Mouse (Mus musculus): ENCODE measurements around the gene Dnm3. TPM values are rescaled to one million over a fixed set of nuclear protein-coding genes. Genes with fewer than 3 reads are reported as not detected.
A peak's percentile ranks its signal among the peaks of the same experiment; 100 is the strongest.

The Dnm3 gene
- polyA plus RNA-seq, 1 experiment from 2014 or later: 4.4 TPM

DNA sequence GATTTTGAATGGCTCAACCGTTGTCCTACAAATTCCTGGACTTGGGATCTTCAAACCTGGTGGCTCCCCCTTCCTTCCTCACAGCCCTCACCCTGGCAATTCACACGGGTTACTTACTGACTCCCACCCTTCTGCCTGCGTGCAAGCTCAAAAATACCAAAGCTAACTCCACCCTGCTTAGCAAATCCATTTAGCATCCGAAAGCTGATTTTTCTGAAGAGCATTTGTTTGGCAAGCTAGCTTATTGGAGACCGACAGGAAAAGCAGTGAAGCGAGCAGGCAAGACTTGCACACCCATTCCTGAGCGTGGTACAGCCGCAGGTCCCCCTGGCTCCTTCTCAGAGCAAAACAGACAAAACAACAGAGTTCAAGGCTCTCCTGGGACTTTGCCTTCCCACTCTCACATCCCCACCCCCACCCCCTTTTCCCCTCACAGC is 469.2 kb downstream of the Dnm3 start:
- ATAC-seq: no peak
- Histone ChIP-seq H3K4me2 (replicated peaks) (no peak overlapping the region), H3K27ac (peak overlapping the region; percentile 56), H3K27me3 (replicated peaks) (no peaks in the 10 kb centered on the region), H3K9ac (no peak overlapping the region), H3K4me3 (replicated peaks) (no peak overlapping the region), H3K9me3 (no peaks in the 10 kb centered on the region), H3K36me3 (no peaks in the 10 kb centered on the region), H3K4me1 (replicated peaks) (peaks cover 16% of the 10 kb centered on the region)
- 33% methylated on average over 8 of the region's 8 CpGs for WGBS

DNA sequence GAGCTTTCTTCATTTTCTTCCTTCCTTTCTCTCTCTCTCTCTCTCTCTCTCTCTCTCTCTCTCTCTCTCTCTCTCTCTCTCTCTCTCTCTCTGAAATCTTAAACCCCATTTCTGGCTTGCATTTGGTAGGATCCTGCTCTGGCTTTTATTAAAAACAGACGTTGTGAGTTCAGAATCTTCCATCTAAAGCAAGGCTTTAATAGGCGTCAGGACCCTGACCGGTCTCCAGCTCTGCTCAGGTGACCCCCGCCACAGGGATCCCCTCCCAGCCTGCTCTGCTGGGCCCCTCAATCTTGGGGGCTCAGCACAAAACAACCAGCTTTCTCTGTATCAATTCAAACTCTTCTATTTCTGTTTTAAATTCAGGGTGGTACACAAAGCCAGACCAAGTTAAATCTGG is 469.6 kb downstream of the Dnm3 start:
- Histone ChIP-seq H3K4me2 (replicated peaks) (no peak overlapping the region), H3K4me1 (replicated peaks) (peaks cover 14% of the 10 kb centered on the region), H3K9ac (no peak overlapping the region), H3K27me3 (replicated peaks) (no peaks in the 10 kb centered on the region), H3K27ac (peak overlapping the region; percentile 56), H3K36me3 (no peaks in the 10 kb centered on the region), H3K4me3 (replicated peaks) (no peak overlapping the region), H3K9me3 (no peaks in the 10 kb centered on the region)
- WGBS: 54% methylated on average over 4 of the region's 4 CpGs
- ATAC-seq: no peak

DNA sequence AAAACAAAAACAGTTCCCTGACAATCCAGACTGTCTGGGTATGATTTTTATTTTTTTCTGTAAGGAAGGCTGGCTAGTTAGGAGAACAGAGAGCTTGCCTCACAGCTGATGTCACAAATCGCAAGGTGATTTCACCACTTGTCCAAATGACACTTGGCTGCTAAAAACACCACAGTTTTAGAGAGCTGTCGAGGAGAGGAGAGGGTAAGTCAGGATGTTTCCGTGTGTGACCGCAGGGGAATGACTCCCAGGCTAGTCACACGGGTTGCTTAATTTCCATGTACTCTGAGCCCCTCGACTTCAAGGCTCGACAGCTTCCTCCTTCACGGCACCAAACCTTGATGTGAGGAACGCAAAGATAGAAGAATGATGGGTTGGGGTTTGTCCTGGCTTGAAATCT is 471.7 kb downstream of the Dnm3 start:
- WGBS: 80% methylated on average over 9 of the region's 9 CpGs
- no peak overlapping the region for H3K27ac ChIP-seq

DNA sequence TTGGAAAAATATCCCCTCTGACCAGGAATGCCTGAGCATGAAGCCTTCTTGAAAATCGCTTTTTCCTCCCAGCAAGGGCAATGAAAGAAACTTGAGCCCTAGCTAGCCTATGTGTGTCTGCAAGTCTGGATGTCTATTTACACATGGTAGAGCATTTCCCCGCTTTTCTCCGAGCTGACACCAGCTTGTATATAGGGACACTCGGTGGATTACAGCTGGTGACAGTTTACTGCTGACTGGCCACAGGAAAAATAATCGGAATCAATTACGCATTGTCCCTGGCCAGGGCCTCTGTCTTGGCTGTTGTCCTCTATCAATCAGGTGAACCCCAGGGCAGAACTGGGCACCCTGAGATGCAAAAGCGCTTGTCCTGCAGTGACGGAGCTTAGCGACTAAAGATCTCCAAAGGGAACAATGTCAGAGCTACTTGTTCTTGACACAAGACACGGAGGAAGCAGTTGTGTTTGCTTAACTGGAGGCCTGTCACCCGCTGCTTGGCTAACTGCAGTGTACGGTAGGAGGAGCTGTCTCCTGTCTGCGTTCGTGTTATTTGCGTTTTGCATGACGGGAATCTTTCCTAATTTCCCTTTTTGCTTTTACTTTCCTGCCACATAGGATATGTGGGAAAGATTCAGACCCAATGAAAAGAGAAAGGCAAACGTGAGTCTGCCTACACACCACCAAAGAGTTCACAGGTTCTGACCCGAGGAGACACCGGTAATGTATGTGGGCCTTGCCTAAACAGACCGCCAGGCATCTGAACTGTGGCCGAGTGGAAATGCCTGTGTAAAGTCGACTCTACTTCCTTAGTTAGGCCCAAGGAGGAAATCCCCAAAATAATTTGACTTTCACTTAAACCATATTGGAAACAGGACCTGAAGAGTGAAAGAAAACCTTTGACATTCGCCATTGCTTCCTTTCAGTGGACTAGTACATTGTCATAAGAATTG is 472.7 kb downstream of the Dnm3 start:
- peaks cover 14% of the 10 kb centered on the region for H3K4me1 ChIP-seq (replicated peaks)

More for the DNA sequence above, 471.7 kb downstream of the Dnm3 start:
- Histone ChIP-seq H3K4me1 (replicated peaks) (peaks cover 14% of the 10 kb centered on the region), H3K9ac (no peak overlapping the region), H3K4me3 (replicated peaks) (no peak overlapping the region), H3K9me3 (no peaks in the 10 kb centered on the region), H3K27me3 (replicated peaks) (no peaks in the 10 kb centered on the region), H3K36me3 (no peaks in the 10 kb centered on the region), H3K4me2 (replicated peaks) (no peak overlapping the region)
- no peak for ATAC-seq

DNA sequence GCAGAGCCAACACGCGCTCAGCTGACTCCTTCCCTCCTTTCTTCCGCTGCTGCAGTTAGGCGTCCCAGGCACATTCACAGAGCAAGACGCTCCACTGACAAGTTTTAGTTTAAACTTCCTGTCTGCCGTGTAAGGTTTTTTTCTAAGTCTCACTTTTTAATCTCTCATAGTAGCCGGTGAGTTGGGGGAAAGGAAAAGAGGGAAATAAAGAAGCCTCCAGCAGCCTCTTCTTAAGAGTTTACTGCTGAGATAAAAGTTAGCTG is 473.4 kb downstream of the Dnm3 start:
- Histone ChIP-seq H3K27ac (peak overlapping the region; percentile 80), H3K9ac (no peak overlapping the region), H3K4me2 (replicated peaks) (no peak overlapping the region; the same call in 1 of the 2 replicates), H3K27me3 (replicated peaks) (no peaks in the 10 kb centered on the region), H3K4me1 (replicated peaks) (peaks cover 19% of the 10 kb centered on the region), H3K4me3 (replicated peaks) (no peak overlapping the region), H3K36me3 (no peaks in the 10 kb centered on the region), H3K9me3 (no peaks in the 10 kb centered on the region)
- 28% methylated on average over 7 of the region's 7 CpGs for WGBS
- ATAC-seq: no peak

More for the DNA sequence above, 472.7 kb downstream of the Dnm3 start:
- Histone ChIP-seq H3K9ac (no peak overlapping the region; the same call in 1 of the 2 replicates), H3K4me2 (replicated peaks) (peak overlapping the region; percentile 36), H3K36me3 (no peaks in the 10 kb centered on the region), H3K4me3 (replicated peaks) (no peak overlapping the region), H3K27me3 (replicated peaks) (no peaks in the 10 kb centered on the region), H3K27ac (peak overlapping the region; percentile 80), H3K9me3 (no peaks in the 10 kb centered on the region)
- ATAC-seq: peak; percentile 84
- 29% methylated on average over 23 of the region's 23 CpGs for WGBS

DNA sequence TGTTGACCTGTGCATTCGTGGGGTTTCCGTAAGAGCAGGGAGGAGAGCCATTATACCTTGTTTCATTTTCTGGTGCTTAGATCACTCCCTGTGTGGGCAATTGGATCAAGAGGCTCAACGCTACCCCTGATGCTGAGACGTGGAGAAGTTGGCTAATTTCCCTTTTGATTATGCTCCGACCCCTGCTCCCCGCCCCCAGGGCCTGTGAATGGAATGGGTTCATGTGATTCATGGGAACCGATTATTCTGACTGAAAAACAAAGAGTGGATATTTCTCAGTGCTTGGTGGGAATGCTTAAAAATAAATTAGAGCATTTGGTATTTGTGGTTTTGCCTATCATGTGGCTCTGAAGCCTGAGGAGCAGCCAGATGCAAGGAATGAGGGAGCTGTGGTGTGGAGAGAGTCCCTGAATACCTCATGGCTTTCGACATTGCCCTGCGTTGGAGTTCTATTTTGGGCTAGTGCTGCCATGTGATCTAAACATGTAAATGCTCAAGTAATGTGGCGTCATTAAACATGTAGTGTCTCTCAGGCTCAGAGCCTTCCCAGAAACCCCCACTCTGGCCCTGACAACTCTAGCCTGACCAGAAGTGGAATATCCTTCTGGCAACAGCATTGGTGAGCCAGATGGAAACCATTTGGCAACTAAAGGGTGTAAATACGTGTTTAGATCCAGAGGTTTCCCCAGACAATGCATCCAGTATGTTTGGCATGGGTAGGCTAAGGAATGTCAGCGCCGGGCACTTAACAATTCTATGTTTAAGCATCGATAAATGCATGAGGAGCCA is 473.9 kb downstream of the Dnm3 start:
- Histone ChIP-seq H3K9ac (no peak overlapping the region), H3K4me1 (replicated peaks) (peaks cover 17% of the 10 kb centered on the region), H3K27ac (peak overlapping the region; percentile 80), H3K27me3 (replicated peaks) (no peaks in the 10 kb centered on the region), H3K4me2 (replicated peaks) (no peak overlapping the region), H3K36me3 (no peaks in the 10 kb centered on the region), H3K9me3 (no peaks in the 10 kb centered on the region), H3K4me3 (replicated peaks) (no peak overlapping the region)
- no peak; the same call in 1 of the 2 replicates for ATAC-seq
- 58% methylated on average over 14 of the region's 14 CpGs for WGBS

DNA sequence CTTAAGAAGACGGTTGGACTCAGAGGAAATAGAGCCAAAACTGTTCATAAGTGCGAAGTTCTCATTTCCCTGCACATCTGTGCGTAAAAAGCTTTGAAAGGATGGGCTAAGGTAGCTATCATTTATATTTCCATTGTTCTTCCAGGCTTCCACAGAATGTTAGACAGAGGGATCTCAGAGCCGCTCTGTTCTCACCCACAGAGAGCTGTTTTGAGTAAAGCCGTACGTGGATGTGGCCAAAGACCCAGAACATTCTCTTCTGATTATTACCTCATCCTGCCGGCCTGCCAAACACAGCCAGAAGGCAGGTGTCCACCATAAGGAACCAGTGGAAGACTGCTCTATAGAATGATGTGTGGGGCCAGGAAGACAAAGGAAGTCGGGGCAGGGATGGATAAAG is 476.5 kb downstream of the Dnm3 start:
- no peak overlapping the region for H3K9ac ChIP-seq
- H3K4me3 ChIP-seq (replicated peaks): no peak overlapping the region
- ATAC-seq: no peak
- H3K27me3 ChIP-seq (replicated peaks): no peaks in the 10 kb centered on the region
- H3K9me3 ChIP-seq: no peaks in the 10 kb centered on the region
- no peak overlapping the region for H3K4me2 ChIP-seq (replicated peaks)
- H3K4me1 ChIP-seq (replicated peaks): peaks cover 13% of the 10 kb centered on the region
- 62% methylated on average over 8 of the region's 8 CpGs for WGBS
- H3K36me3 ChIP-seq: no peaks in the 10 kb centered on the region
- H3K27ac ChIP-seq: peak overlapping the region; percentile 57; the same call in 1 of the 2 replicates

DNA sequence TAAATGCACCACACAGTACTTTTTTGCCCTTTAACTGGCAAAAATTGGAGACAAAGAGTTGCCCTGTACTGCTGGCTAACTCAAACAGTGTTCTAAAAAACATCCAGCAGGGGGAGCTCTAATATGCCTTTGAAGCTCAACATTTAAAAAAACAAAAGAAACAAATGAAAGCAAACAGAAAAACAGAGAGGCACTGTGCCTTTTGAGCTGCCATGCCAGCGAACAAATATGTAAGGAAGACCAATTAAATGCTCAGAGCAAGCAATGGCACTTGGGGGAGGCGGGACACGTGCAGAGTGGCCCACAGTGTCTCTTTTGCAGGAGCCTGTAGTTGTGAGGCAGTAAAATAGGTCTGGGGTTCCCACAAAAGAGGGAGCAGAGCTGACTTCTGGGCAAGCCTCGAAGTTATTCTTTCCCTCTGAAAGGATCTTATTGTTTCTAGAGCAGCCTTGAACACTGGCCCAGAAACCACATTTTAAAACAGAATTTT is 477.9 kb downstream of the Dnm3 start:
- ATAC-seq: peak; percentile 77
- Histone ChIP-seq H3K27me3 (replicated peaks) (no peaks in the 10 kb centered on the region), H3K4me1 (replicated peaks) (peaks cover 11% of the 10 kb centered on the region), H3K27ac (peak overlapping the region; percentile 58; the same call in 1 of the 2 replicates), H3K4me3 (replicated peaks) (no peak overlapping the region), H3K9me3 (no peaks in the 10 kb centered on the region), H3K36me3 (no peaks in the 10 kb centered on the region), H3K4me2 (replicated peaks) (peak overlapping the region; percentile 42), H3K9ac (0 out of 2 replicates have a peak overlapping the region, but pooled peaks have one; percentile 9)
- 7% methylated on average over 4 of the region's 4 CpGs for WGBS

DNA sequence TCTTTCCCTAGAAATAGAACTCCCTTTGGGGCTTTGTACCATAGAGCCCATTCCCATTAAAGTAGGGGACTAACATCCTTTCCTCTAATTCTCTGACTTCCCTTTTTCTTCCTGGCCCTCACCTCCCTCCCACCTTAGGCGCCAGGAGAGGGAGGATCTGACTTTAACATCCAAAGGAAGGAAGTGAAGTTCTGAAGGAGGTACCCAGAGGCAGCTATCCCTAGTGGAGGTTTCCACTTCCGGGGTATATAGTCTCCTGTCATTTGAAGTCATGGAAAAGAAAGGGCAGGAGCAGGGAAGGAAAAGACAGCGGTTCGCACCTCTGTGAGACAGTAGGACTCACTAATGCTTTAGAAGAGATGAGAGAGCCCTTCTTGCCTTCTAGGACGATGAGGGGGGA is 478.5 kb downstream of the Dnm3 start:
- peaks cover 7% of the 10 kb centered on the region for H3K4me1 ChIP-seq (replicated peaks)
- H3K27ac ChIP-seq: no peak overlapping the region
- H3K27me3 ChIP-seq (replicated peaks): no peaks in the 10 kb centered on the region
- H3K9ac ChIP-seq: no peak overlapping the region
- 39% methylated on average over 5 of the region's 5 CpGs for WGBS
- no peak for ATAC-seq
- H3K4me3 ChIP-seq (replicated peaks): no peak overlapping the region
- no peaks in the 10 kb centered on the region for H3K9me3 ChIP-seq
- no peaks in the 10 kb centered on the region for H3K36me3 ChIP-seq
- no peak overlapping the region for H3K4me2 ChIP-seq (replicated peaks)

DNA sequence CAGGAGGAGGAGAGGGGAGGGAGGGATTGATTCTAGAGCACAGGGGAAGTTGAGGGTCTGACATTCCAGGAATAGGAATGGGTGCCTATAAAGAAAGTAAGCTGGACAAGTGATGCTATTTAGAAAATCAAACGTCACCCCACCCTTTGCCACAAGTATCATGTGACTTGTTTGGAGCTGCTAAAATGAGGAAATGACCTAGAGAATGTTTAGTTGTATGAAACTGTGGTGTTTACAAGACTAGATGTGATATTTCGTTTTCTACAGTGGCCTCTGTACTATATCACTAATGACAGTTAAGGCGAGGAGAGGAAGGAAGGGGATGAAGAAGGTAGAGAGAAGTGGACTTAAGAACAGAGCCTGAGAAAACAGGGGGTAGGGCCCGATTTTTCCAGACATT is 479.1 kb downstream of the Dnm3 start:
- H3K27ac ChIP-seq: no peak overlapping the region
- WGBS: 43% methylated on average over 4 of the region's 4 CpGs
- H3K4me3 ChIP-seq (replicated peaks): no peak overlapping the region
- no peaks in the 10 kb centered on the region for H3K36me3 ChIP-seq
- H3K4me2 ChIP-seq (replicated peaks): no peak overlapping the region
- H3K9me3 ChIP-seq: no peaks in the 10 kb centered on the region
- ATAC-seq: no peak
- peaks cover 7% of the 10 kb centered on the region for H3K4me1 ChIP-seq (replicated peaks)
- H3K27me3 ChIP-seq (replicated peaks): no peaks in the 10 kb centered on the region
- no peak overlapping the region for H3K9ac ChIP-seq

DNA sequence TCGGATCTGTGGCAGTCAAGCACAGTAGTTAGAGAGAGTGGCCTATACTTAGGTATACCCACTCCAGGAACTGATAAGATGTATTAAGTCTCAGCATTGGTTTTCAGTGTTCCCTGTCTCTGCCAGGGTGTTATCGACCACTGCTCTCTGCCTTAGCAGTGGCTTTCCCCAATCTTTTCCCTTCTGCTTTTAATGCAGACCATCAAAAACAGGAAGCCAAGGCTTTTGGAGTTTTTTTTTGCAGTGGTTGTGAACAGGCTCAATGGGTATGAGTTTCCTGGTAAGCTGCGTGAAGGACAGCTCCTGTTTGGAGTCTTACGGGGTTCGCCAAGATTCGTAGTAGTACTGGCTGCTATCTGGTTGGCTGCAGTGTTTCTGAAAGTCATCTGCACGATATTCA is 485.4 kb downstream of the Dnm3 start:
- Histone ChIP-seq H3K9me3 (no peaks in the 10 kb centered on the region), H3K27ac (no peak overlapping the region), H3K27me3 (replicated peaks) (no peaks in the 10 kb centered on the region), H3K4me1 (replicated peaks) (no peaks in the 10 kb centered on the region), H3K36me3 (no peaks in the 10 kb centered on the region), H3K4me3 (replicated peaks) (no peak overlapping the region), H3K4me2 (replicated peaks) (no peak overlapping the region), H3K9ac (no peak overlapping the region)
- no peak for ATAC-seq
- WGBS: 86% methylated on average over 7 of the region's 7 CpGs

DNA sequence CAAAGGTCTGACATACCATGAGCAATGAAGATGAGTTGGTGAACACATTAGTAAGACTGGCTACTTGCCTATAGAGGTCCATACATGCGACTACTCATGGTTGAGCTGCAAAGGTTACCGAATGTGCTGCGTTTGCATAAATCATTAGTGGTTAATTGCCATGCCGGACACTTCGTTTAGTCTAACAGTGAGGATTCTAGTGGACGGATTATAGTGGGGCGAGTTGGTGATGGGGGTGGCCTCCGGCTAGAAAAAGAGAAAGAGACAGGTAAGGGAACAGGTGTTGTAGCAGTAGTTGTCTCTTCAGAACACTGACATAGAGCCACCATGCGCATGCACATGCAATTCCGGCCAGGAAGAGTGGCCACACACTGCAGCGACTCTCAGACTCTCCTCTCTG is 486.0 kb downstream of the Dnm3 start:
- H3K9ac ChIP-seq: no peak overlapping the region
- ATAC-seq: no peak
- 91% methylated on average over 11 of the region's 11 CpGs for WGBS
- H3K4me1 ChIP-seq (replicated peaks): no peaks in the 10 kb centered on the region
- no peaks in the 10 kb centered on the region for H3K9me3 ChIP-seq
- no peaks in the 10 kb centered on the region for H3K36me3 ChIP-seq
- H3K4me2 ChIP-seq (replicated peaks): no peak overlapping the region
- H3K27ac ChIP-seq: no peak overlapping the region
- H3K27me3 ChIP-seq (replicated peaks): no peaks in the 10 kb centered on the region
- H3K4me3 ChIP-seq (replicated peaks): no peak overlapping the region

All from intestine, embryonic 15.5 days (tissue).